ENCODE assay signal across 9 mouse cellular contexts in genomic region chr4:129124652-129125146, GRCm38 (mm10). TPM values are rescaled to one million over a fixed set of nuclear protein-coding genes. Genes with fewer than 3 reads are reported as not detected.
DNase-seq lines count a peak whose midpoint lies in the region; ATAC-seq and TF ChIP-seq lines count a peak whose summit lies in the region.
"Had no signal": no experiment of that assay in that cellular context is flagged by ENCODE, and none has a peak within 500 bp of the region (broad histone marks: within the 10 kb centered on the region; RNA-seq: fewer than 3 reads in every experiment).

No protein-coding gene starts in this region.

- peaks cover 52% of the 10 kb centered on the region for H3K27me3 ChIP-seq in E14TG2a.4 (ENCODE audit: insufficient read depth, low read length)
- H3K27me3 ChIP-seq in forebrain, postnatal 0 days (ENCODE audit: insufficient read depth, low read length), result no peaks in the 10 kb centered on the region
- H3K27me3 ChIP-seq in limb, embryonic 12.5 days, result peaks cover 71% of the 10 kb centered on the region
- H3K27me3 ChIP-seq in kidney, adult 2 months (replicated peaks; ENCODE audit: control insufficient read depth, insufficient read depth, low read length), result peaks cover 3% of the 10 kb centered on the region
- peaks cover 21% of the 10 kb centered on the region for H3K27me3 ChIP-seq in kidney, embryonic 14.5 days (ENCODE audit: control insufficient read depth, insufficient read depth, low read length)

- peak overlapping the region; percentile 20; the same call in 1 of the 2 replicates for H3K4me2 ChIP-seq in forebrain, postnatal 0 days (ENCODE audit: low read depth)
- H3K4me2 ChIP-seq in limb, embryonic 12.5 days, result peak overlapping the region; percentile 7; the same call in 1 of the 2 replicates
- H3K4me2 ChIP-seq in kidney, embryonic 14.5 days (replicated peaks; ENCODE audit: low read depth, low read length), result no peak overlapping the region

- no peaks in the 10 kb centered on the region for H3K36me3 ChIP-seq in E14TG2a.4 (ENCODE audit: insufficient read depth, low read length)
- H3K36me3 ChIP-seq in forebrain, postnatal 0 days (ENCODE audit: insufficient read depth), result no peaks in the 10 kb centered on the region
- H3K36me3 ChIP-seq in limb, embryonic 12.5 days, result no peaks in the 10 kb centered on the region
- no peaks in the 10 kb centered on the region for H3K36me3 ChIP-seq in kidney, adult 2 months (ENCODE audit: control insufficient read depth, insufficient read depth, low read length)
- no peaks in the 10 kb centered on the region for H3K36me3 ChIP-seq in kidney, embryonic 14.5 days (ENCODE audit: control insufficient read depth, insufficient read depth, low read length)

- peak overlapping the region; percentile 66 for H3K4me3 ChIP-seq in E14TG2a.4 (replicated peaks; ENCODE audit: low read length)
- H3K4me3 ChIP-seq in forebrain, postnatal 0 days (ENCODE audit: low read depth, low read length), result no peak overlapping the region
- H3K4me3 ChIP-seq in limb, embryonic 12.5 days (replicated peaks), result no peak overlapping the region
- no peak overlapping the region for H3K4me3 ChIP-seq in kidney, adult 2 months (ENCODE audit: insufficient read depth, low read depth, low read length)
- no peak overlapping the region for H3K4me3 ChIP-seq in kidney, embryonic 14.5 days (ENCODE audit: low read length)

- H3K4me1 ChIP-seq in E14TG2a.4 (replicated peaks; ENCODE audit: low read depth, low read length), result peaks cover 69% of the 10 kb centered on the region
- peaks cover 19% of the 10 kb centered on the region for H3K4me1 ChIP-seq in forebrain, postnatal 0 days (ENCODE audit: insufficient read depth)
- H3K4me1 ChIP-seq in limb, embryonic 12.5 days (replicated peaks), result peaks cover 41% of the 10 kb centered on the region
- no peaks in the 10 kb centered on the region for H3K4me1 ChIP-seq in kidney, adult 2 months (ENCODE audit: control insufficient read depth, insufficient read depth, low read length)
- H3K4me1 ChIP-seq in kidney, embryonic 14.5 days (ENCODE audit: control insufficient read depth, insufficient read depth, low read length), result peaks cover 39% of the 10 kb centered on the region

- H3K9me3 ChIP-seq in E14TG2a.4 (ENCODE audit: low read length), result no peaks in the 10 kb centered on the region
- no peaks in the 10 kb centered on the region for H3K9me3 ChIP-seq in forebrain, postnatal 0 days (ENCODE audit: low read length)
- H3K9me3 ChIP-seq in limb, embryonic 12.5 days, result no peaks in the 10 kb centered on the region
- no peaks in the 10 kb centered on the region for H3K9me3 ChIP-seq in kidney, embryonic 14.5 days (ENCODE audit: control insufficient read depth, low read length)

- no peak for TF ChIP-seq POLR2A in kidney, adult 2 months (IDR thresholded peaks at IDR 0.05; ENCODE audit: low read depth, low read length)

- DNase-seq in frontal cortex, postnatal 14 days (ENCODE audit: low spot score in 2 of 2), result peak; percentile 51 to 61
- no peak for DNase-seq in frontal cortex, postnatal 25 days (ENCODE audit: low spot score in 2 of 2)
- DNase-seq in forebrain, postnatal 0 days, result peak; percentile 74
- no peak for DNase-seq in kidney, adult 2 months
- no peak for DNase-seq in spleen, postnatal 14 days (ENCODE audit: low spot score in 2 of 2)

- 0 out of 2 replicates have a peak overlapping the region, but pooled peaks have one; percentile 30 for H3K27ac ChIP-seq in forebrain, postnatal 0 days (ENCODE audit: low read depth, low read length)
- no peak overlapping the region for H3K27ac ChIP-seq in limb, embryonic 12.5 days
- no peak overlapping the region for H3K27ac ChIP-seq in kidney, adult 2 months (ENCODE audit: insufficient read depth, low read depth, low read length)
- H3K27ac ChIP-seq in kidney, embryonic 14.5 days (ENCODE audit: low read depth, low read length), result no peak overlapping the region

- H3K9ac ChIP-seq in forebrain, postnatal 0 days, result no peak overlapping the region
- H3K9ac ChIP-seq in limb, embryonic 12.5 days (replicated peaks), result no peak overlapping the region
- H3K9ac ChIP-seq in kidney, embryonic 14.5 days (ENCODE audit: low read depth, low read length), result no peak overlapping the region

- peak; percentile 47 for ATAC-seq in forebrain, postnatal 0 days
- ATAC-seq in limb, embryonic 12.5 days (ENCODE audit: insufficient number of reproducible peaks, insufficient read depth, low FRiP score, low TSS enrichment, low read depth), result no peak
- ATAC-seq in kidney, embryonic 14.5 days (ENCODE audit: low FRiP score, low TSS enrichment), result no peak

- 8% methylated on average over 13 of the region's 13 CpGs for WGBS in forebrain, postnatal 0 days
- WGBS in limb, embryonic 12.5 days, result 7% methylated on average over 13 of the region's 13 CpGs
- 9% methylated on average over 13 of the region's 13 CpGs for WGBS in kidney, adult 2 months
- WGBS in kidney, embryonic 14.5 days, result 4% methylated on average over 13 of the region's 13 CpGs

- TF ChIP-seq CTCF in E14TG2a.4 (conservative IDR thresholded peaks at IDR 0.05; ENCODE audit: low read length), result no peak
- no peak for TF ChIP-seq CTCF in forebrain, postnatal 0 days (IDR thresholded peaks at IDR 0.05; ENCODE audit: low read depth)
- no peak for TF ChIP-seq CTCF in kidney, adult 2 months (conservative IDR thresholded peaks at IDR 0.05; ENCODE audit: insufficient read depth, insufficient read length, low read depth, low read length)

RNA-seq across cellular contexts. Expression of gene Hpca, which starts 2.9 kb away (rescaled TPM):
- 129 and 214 TPM in 2 replicates for total RNA-seq in forebrain, postnatal 0 days (2014; rRNA removed)
- 110 and 128 TPM in 2 replicates for polyA plus RNA-seq in forebrain, postnatal 0 days (2015; fragmentation: Nextera tagmentation; extraction: Ambion mirVana)
- polyA plus RNA-seq in limb, embryonic 12.5 days (2016; fragmentation: Nextera tagmentation; extraction: Ambion mirVana), result 0.55 and 0.83 TPM in 2 replicates
- 0.41 and 0.60 TPM in 2 replicates for polyA plus RNA-seq in kidney, adult 2 months (2012; rRNA removed)
- 0.83 TPM in 2 replicates for polyA plus RNA-seq in kidney, embryonic 14.5 days (2014; fragmentation: Nextera tagmentation; extraction: Ambion mirVana)

RNA-seq across cellular contexts. Expression of gene Fndc5, which starts 12.1 kb away (rescaled TPM):
- 10.3 and 11.6 TPM in 2 replicates for total RNA-seq in forebrain, postnatal 0 days (2014; rRNA removed)
- polyA plus RNA-seq in forebrain, postnatal 0 days (2015; fragmentation: Nextera tagmentation; extraction: Ambion mirVana), result 5.8 and 8.3 TPM in 2 replicates
- 11.3 and 11.6 TPM in 2 replicates for polyA plus RNA-seq in limb, embryonic 12.5 days (2016; fragmentation: Nextera tagmentation; extraction: Ambion mirVana)
- 2.6 and 3.3 TPM in 2 replicates for polyA plus RNA-seq in kidney, adult 2 months (2012; rRNA removed)
- polyA plus RNA-seq in kidney, embryonic 14.5 days (2014; fragmentation: Nextera tagmentation; extraction: Ambion mirVana), result 4.3 and 5.7 TPM in 2 replicates

RNA-seq across cellular contexts. Expression of gene Tmem54, which starts 19.4 kb away (rescaled TPM):
- not detected in 2 replicates for total RNA-seq in forebrain, postnatal 0 days (2014; rRNA removed)
- polyA plus RNA-seq in forebrain, postnatal 0 days (2015; fragmentation: Nextera tagmentation; extraction: Ambion mirVana), result not detected in 2 replicates
- polyA plus RNA-seq in limb, embryonic 12.5 days (2016; fragmentation: Nextera tagmentation; extraction: Ambion mirVana), result 4.2 and 4.3 TPM in 2 replicates
- 9.3 and 9.9 TPM in 2 replicates for polyA plus RNA-seq in kidney, adult 2 months (2012; rRNA removed)
- 8.5 and 10.0 TPM in 2 replicates for polyA plus RNA-seq in kidney, embryonic 14.5 days (2014; fragmentation: Nextera tagmentation; extraction: Ambion mirVana)
- polyA plus RNA-seq: heart, embryonic 14.5 days had no signal

Comparison
In these comparisons a context has a peak if more than half of its experiments do, and no peak if none do; other contexts are left out.
1. DNase-seq: peak in frontal cortex, postnatal 14 days (2 of 2) and forebrain, postnatal 0 days (single experiment); none in frontal cortex, postnatal 25 days (0 of 2), kidney, adult 2 months (single experiment) and spleen, postnatal 14 days (0 of 2).
2. RNA of gene Hpca, which starts 2.9 kb away (polyA plus RNA-seq): 110 to 128 TPM in forebrain, postnatal 0 days; 0.83 TPM in kidney, embryonic 14.5 days, 0.55 to 0.83 TPM in limb, embryonic 12.5 days and 0.41 to 0.60 TPM in kidney, adult 2 months; every median in the first group is over 10 times any median in the second.